Mouse (Mus musculus): Measurements from ENCODE around the gene Mmp21.

GRCm38 (mm10) chr7:133637361-133638305 lies 42.2 kb downstream of the Mmp21 start, which contains the start of gene Edrf1:
- TF ChIP-seq POLR2A (IDR thresholded peaks at IDR 0.05; ENCODE audit: borderline replicate concordance, insufficient read depth, low read length) = peak; percentile 82
- no peak for TF ChIP-seq CTCF (IDR thresholded peaks at IDR 0.05; ENCODE audit: borderline replicate concordance, insufficient read depth, low read depth, low read length)

Data from cerebellum, adult 2 months (tissue).